Mouse (Mus musculus): Measurements from ENCODE around the gene Fam19a3. TPM values are rescaled to one million over a fixed set of nuclear protein-coding genes. Genes with fewer than 3 reads are reported as not detected.

Gene Fam19a3
- polyA plus RNA-seq, 1 experiment from 2014 or later: 0.05 TPM

GRCm38 (mm10) chr3:104743161-104743560, 38.5 kb downstream of the Fam19a3 start:
- Histone ChIP-seq H3K4me1 (no peaks in the 10 kb centered on the region), H3K4me3 (no peak overlapping the region), H3K4me2 (no peak overlapping the region), H3K9ac (no peak overlapping the region), H3K27me3 (replicated peaks) (no peaks in the 10 kb centered on the region), H3K36me3 (replicated peaks) (no peaks in the 10 kb centered on the region), H3K27ac (no peak overlapping the region), H3K9me3 (no peaks in the 10 kb centered on the region)
- ATAC-seq (replicated peaks): no peak
- 36% methylated on average over 1 of the region's 1 CpGs for WGBS

- Histone ChIP-seq H3K4me3 (no peak overlapping the region), H3K27me3 (replicated peaks) (no peaks in the 10 kb centered on the region), H3K27ac (no peak overlapping the region), H3K36me3 (replicated peaks) (no peaks in the 10 kb centered on the region), H3K4me1 (no peaks in the 10 kb centered on the region), H3K4me2 (no peak overlapping the region), H3K9me3 (no peaks in the 10 kb centered on the region), H3K9ac (no peak overlapping the region)
- WGBS: 94% methylated on average over 3 of the region's 3 CpGs
- no peak for ATAC-seq (replicated peaks)
These were observed 39.7 kb downstream of the Fam19a3 start for GRCm38 (mm10) chr3:104741954-104742353.

GRCm38 (mm10) chr3:104734654-104735053, 47.0 kb downstream of the Fam19a3 start:
- Histone ChIP-seq H3K4me1 (no peaks in the 10 kb centered on the region), H3K4me3 (no peak overlapping the region), H3K4me2 (no peak overlapping the region), H3K27ac (no peak overlapping the region), H3K27me3 (replicated peaks) (no peaks in the 10 kb centered on the region), H3K9ac (no peak overlapping the region), H3K36me3 (replicated peaks) (no peaks in the 10 kb centered on the region), H3K9me3 (no peaks in the 10 kb centered on the region)
- ATAC-seq (replicated peaks): no peak
- WGBS: 66% methylated on average over 7 of the region's 7 CpGs

- 55% methylated on average over 3 of the region's 3 CpGs for WGBS
- no peak for ATAC-seq (replicated peaks)
These were observed 48.7 kb downstream of the Fam19a3 start for GRCm38 (mm10) chr3:104732907-104733306.

GRCm38 (mm10) chr3:104729270-104729839, 52.3 kb downstream of the Fam19a3 start:
- H3K9ac ChIP-seq: no peak overlapping the region
- H3K27me3 ChIP-seq (replicated peaks): no peaks in the 10 kb centered on the region
- no peak overlapping the region for H3K4me3 ChIP-seq
- no peaks in the 10 kb centered on the region for H3K9me3 ChIP-seq
- no peaks in the 10 kb centered on the region for H3K36me3 ChIP-seq (replicated peaks)
- H3K4me1 ChIP-seq: no peaks in the 10 kb centered on the region
- no peak overlapping the region for H3K27ac ChIP-seq
- no peak overlapping the region for H3K4me2 ChIP-seq
- ATAC-seq (replicated peaks): no peak
- WGBS: 80% methylated on average over 6 of the region's 6 CpGs

More at GRCm38 (mm10) chr3:104732907-104733306, 48.7 kb downstream of the Fam19a3 start:
- H3K4me3 ChIP-seq: no peak overlapping the region
- no peaks in the 10 kb centered on the region for H3K27me3 ChIP-seq (replicated peaks)
- H3K9me3 ChIP-seq: no peaks in the 10 kb centered on the region
- H3K4me1 ChIP-seq: no peaks in the 10 kb centered on the region
- no peak overlapping the region for H3K4me2 ChIP-seq
- no peak overlapping the region for H3K27ac ChIP-seq
- H3K9ac ChIP-seq: no peak overlapping the region
- no peaks in the 10 kb centered on the region for H3K36me3 ChIP-seq (replicated peaks)

Other genes starting within 250 kb of the Fam19a3 start
- gene Slc16a1, start 143.2 kb downstream of the Fam19a3 start, polyA plus RNA-seq (2015; fragmentation: Nextera tagmentation; extraction: Ambion mirVana): 9.0 and 9.7 TPM in 2 replicates
- 0.59 and 0.93 TPM in 2 replicates for gene Ppm1j, start 784 bp downstream of the Fam19a3 start, polyA plus RNA-seq (2015; fragmentation: Nextera tagmentation; extraction: Ambion mirVana)
- 43.8 and 46.0 TPM in 2 replicates for gene Rhoc, start 6.5 kb upstream of the Fam19a3 start, polyA plus RNA-seq (2015; fragmentation: Nextera tagmentation; extraction: Ambion mirVana)
- gene Mov10, start 36.7 kb upstream of the Fam19a3 start, polyA plus RNA-seq (2015; fragmentation: Nextera tagmentation; extraction: Ambion mirVana): 9.7 and 10.6 TPM in 2 replicates
- 31.8 and 35.1 TPM in 2 replicates for gene St7l, start 82.2 kb upstream of the Fam19a3 start, polyA plus RNA-seq (2015; fragmentation: Nextera tagmentation; extraction: Ambion mirVana)
- 157 and 164 TPM in 2 replicates for gene Capza1, start 82.7 kb upstream of the Fam19a3 start, polyA plus RNA-seq (2015; fragmentation: Nextera tagmentation; extraction: Ambion mirVana)
- 0.86 and 1.2 TPM in 2 replicates for gene Wnt2b, start 180.1 kb upstream of the Fam19a3 start, polyA plus RNA-seq (2015; fragmentation: Nextera tagmentation; extraction: Ambion mirVana)

Data from midbrain, embryonic 15.5 days (tissue).